Mouse (Mus musculus) gastrocnemius, adult 8-10 months (tissue): ENCODE results near the gene Doc2b. TPM values are rescaled to one million over a fixed set of nuclear protein-coding genes. Genes with fewer than 3 reads are reported as not detected.

Experiments used
- DNase-seq, 2 experiments: peaks; one replicate each; pipeline ENCODE4 v3.0.0; 2022; ENCODE audit warnings: low spot score in 2 of 2
- total RNA-seq, 4 experiments: library from RNA; stranded (reverse); gene quantifications; 2 replicates each; pipeline ENCODE4 v1.2.4; 2022

Doc2b gene
- total RNA-seq, 4 experiments from 2014 or later = 0.41 to 1.4 (median 0.78) TPM

DNA sequence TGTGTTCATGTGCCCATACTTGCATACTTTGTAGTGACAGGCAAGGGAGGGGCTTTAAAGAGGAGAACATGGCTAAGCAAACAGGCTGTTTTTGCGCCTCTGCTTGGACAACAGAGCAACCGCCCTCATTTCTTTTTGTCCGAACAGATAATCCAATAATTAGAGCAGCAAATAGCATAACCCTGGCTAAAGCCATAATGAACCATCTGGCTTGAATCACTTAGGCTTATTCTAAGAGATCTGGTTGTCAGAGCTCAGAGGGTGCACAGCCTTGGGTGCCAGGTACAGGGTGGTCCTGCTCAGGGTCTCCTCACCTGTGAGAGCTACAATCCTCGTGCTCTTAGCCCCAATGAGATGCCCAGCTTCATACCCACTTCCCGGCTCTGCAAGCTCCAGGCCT is 2.5 kb downstream of the Doc2b start:
- no peak for DNase-seq

DNA sequence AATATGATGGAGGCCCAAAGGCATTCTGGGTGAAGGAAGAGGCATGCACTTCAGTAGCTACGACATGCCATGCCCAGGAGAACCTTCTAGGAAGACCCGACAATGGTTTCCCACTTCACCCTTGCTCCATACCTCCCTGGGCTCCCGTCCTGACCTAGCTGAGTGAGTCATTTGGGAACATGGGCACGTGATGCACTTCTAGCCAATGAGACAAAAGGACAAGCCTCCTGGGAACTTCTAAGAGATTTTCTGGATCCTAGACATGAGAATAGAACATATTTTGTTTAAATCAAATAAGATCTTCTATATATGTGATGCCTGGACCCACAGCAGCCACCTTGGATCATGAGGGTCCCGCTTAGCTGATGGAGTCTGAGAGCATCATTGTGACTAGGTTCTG is 3.3 kb downstream of the Doc2b start:
- DNase-seq = no peak

DNA sequence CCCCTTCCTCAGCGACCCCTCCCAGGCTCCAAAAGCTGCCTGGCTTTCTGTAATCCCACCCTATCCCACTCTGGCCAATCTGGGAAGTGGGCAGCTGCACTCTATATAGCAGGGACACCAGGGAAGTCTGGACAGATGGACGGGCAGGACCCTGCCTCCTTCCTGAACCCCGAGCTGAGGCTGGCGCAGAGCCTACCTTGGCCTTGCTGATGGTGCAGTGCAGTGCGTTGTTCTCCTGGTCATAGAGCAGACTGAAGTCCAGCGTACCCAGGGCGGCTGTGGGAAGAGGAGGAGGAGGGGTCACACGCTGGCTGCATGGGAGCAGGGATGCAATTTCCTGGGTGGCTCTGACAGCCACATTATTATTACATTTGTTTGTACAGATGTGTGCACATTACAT is 10.0 kb downstream of the Doc2b start:
- DNase-seq = no peak

DNA sequence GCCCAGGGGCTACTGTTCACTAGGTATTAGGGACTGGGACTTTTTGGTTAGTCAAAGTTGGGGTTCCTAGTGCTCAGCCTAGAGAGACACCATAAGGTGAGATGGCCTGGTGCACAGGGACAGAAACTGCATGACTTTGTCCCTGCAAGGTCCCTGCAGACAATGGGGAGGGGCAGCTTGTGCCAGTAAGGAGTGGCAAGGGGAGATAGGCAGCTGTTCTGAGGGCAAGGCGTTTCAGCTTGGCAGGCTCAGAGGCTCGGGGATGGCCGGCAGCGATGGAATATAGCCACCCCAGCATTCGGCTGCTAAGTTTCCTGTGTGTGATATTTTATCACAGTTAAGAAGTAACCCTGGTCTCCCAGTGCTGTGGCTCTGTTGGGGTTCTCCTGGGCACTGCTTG is 12.1 kb downstream of the Doc2b start:
- no peak for DNase-seq

DNA sequence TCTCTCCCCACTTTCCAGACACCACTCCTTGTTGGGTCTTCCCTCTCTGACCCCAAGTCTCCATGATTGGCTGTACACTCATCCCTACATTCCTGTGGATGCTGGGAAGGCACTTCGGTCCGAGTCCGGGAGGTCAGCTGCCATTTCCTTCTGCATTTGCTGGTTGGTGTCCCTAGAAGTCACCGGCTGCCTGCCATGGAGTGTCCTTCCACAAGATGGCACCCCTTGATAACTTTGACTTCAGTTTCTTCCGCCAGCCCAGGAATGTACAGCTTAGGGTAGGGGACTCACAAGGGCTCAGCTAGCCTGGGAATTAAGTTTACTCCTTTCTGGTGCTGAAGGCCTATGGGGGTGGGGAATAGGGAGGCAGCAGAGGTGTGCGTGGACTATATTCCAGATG is 13.9 kb downstream of the Doc2b start:
- peak; percentile 42 to 48 for DNase-seq

DNA sequence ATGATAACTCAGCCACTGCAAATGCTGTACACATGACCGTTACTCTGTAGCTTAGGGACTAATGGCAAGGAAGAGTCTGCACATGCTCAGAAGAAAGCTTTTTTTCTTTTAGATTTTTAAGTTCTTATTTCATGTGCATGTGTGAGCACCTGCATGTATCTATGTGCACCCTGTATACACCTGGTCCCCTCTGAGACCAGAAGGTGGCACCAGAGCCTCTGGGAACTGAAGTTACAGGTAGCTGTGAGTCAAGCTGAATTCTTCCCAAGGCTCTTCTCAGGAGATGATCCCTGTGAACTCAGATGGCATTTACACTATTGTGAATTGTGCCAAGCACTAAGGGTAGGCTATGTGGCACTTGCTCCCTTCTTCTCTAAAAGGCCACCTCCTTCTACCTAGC is 19.9 kb downstream of the Doc2b start:
- DNase-seq = no peak

DNA sequence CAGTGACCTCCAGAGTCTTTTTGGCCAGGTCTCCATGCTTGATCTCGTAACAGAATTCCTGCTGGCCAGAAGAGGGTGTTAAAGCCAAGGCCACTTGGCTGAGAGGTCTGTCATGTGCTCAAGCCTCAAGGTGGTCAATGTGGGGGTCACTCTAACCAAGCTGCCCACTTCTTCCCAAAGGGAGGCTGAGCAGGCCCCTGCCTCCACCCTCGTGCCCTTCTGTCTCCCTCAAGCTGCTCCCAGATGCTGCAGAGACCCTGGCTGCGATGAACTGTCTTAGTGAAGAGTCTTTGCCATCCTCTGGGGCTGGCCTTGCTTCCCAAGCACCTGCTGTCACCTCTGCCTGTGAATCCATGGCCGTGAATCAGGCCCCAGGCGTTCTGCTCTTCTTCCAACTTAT is 23.3 kb downstream of the Doc2b start:
- DNase-seq = no peak

DNA sequence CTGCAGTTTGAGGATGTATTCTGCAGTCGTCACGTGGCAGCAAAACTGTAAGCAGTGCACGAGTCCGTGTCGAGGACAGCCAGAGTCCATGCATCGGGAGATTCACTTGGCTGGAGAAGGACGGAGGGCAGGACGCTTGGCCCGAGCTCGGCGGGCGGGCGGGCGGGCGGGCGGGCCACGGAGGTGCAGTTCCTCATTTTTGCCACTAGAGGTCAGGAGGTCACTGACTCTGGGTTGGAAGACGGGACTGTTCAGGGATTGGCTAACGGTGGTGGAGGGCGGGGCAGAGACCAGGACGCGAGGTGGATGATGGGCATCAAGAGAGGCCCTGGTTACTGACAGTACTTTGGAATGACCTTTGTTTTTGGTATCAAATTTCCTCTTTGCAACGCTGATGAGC is 26.6 kb downstream of the Doc2b start:
- peak; percentile 70 to 81 for DNase-seq

DNA sequence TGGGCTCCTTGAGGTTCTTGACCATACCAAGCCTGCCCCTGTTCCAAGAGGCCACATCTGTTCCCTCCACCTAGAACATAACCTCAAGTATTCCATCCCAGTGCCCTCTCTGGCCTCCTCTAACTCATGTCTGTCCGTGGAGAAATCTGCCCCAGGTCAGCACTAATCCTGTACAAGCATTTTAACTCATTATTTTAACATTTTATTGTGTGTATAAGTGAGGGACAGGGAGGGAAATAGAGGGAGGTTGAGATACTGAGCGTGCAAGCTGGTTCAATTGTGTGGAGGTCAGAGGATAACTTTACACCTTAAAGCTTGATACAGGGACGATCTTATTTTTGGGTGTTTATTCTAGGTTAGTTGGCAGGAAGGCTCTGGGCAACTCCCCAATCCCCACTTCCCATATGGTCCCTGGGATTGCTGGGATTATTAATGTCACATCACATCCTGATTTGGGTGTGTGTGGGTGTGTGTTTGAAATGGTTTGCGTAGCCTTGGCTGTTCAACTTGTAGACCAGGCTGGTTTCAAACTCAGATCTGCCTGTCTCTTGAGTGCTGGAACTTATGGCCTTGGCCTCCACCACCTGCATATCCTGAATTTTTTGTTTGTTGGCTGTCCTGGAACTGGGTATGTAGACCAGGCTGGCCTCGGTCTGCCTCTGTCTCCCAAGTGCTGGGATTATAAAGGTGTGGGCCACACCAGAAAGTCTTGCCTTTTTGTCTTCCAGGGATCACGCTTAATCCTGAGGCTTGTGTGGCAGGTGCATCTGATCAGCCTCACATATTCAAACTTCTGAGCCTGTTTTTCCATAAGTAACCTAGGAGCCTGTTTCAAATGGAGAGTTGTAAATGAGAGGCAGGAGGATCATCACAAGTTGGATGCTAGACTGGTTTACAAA is 27.5 kb downstream of the Doc2b start:
- DNase-seq = no peak

DNA sequence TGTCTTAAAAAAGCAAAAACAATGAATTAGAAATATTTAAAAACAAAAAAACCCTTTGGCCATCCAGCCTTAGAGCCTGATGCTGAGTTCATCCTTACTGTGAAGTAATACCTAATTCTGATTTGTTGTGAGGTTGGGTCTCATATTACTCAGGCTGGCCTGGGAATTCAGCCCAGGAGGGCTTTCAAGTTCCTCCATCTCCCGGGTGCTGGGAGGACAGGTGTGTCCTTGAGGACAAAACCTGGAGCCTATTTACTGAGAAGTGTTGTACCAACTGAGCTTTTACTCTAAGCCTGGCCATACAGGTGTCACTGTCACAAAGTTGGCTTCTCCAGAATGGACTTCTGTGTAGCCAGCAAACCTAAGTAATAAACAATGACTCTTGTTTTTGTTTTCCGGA is 28.8 kb downstream of the Doc2b start:
- peak in 1 of 2 experiments; percentile 47 for DNase-seq

DNA sequence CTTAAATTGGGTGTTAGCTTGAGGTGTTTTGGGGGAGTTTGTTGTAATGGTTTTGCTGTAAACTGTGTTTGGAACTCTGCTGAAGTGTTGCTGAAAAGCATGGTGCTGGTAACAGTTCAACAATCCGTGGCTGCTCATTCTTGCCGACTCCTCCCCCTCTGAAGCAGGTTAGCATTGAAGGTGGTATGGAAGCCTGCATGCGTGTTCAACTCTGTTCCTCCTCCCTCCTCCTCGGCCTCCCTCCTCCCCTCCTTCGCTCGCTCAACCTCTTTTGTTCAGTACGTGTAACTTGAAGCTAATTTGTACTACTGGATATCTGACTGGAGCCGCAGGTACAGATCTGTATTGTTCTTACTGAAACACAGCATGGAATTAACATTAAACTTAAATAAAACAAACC is 30.7 kb downstream of the Doc2b start:
- DNase-seq = no peak

DNA sequence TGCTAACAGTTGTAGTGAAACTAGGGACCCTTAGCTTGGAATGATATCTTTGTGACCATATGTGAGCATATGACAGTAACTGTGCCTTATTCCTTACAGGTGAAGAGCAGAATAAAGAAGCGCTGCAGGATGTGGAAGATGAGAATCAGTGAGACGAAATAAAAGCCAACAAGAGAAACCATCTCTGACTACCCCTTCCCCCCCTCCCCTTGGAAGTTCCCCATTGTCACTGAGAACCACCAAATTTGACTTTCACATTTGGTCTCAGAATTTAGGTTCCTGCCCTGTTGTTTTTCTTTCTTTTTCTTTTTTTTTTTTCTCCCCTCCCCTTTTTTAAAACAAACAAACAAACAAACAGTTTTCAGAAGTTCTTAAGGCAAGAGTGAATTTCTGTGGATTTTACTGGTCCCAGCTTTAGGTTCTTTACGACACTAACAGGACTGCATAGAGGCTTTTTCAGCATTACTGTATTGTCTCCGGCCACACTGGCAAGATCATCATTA is 31.3 kb downstream of the Doc2b start:
- no peak for DNase-seq

DNA sequence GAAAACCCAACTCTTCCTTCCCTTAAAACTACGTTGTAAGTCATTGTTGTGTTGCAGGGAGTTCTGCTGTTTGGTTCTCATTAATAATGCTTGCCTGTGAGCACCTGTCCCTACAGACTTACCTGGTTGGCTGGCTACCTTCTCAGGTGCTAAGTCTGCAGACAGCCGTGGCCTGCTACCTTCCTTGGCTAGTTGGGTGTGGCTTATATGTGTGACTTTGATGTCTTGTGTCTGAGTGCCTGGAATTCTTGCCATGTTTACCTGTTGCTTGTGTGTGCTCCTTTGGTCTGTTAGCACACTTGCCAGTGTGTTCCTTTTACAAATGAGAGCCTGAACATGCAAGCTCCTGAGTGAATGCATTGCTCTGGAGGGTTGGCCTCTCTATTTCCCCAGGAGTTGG is 33.1 kb downstream of the Doc2b start:
- no peak for DNase-seq

DNA sequence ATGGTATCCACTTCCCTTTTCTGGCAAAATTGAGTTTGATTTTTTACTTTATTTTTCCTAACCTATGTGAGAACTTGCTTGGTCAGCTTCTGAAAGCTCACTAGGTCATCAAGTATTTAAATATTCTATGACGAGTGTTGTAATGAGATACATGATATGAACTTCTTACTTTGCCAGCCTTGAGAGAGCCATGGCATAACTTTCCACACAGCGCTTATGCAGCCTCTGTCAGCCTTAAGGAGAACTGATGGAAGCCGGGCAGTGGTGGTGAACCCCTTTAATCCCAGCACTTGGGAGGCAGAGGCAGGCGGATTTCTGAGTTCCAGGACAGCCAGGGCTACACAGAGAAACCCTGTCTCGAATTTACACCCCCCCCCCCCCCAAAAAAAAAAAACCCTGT is 35.1 kb downstream of the Doc2b start:
- no peak for DNase-seq

DNA sequence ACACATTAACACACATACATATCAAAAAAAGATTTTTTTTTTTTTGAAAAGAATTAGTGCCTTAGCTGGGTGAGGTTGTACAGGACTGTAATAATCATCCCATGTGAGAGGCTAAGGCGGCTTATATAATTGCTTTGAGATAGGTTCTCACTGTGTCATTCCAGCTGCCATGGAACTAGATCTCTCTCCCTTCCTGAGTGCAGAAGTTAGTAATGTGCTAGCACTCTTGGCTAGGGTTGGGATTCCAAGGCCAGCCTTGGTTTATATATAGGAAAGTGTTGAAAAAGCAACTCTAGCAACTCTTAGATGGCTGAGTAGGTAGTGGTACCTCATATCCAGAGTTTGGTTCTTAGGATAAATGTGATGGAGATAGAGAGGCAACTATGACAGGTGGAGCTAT is 37.3 kb downstream of the Doc2b start:
- DNase-seq = no peak

DNA sequence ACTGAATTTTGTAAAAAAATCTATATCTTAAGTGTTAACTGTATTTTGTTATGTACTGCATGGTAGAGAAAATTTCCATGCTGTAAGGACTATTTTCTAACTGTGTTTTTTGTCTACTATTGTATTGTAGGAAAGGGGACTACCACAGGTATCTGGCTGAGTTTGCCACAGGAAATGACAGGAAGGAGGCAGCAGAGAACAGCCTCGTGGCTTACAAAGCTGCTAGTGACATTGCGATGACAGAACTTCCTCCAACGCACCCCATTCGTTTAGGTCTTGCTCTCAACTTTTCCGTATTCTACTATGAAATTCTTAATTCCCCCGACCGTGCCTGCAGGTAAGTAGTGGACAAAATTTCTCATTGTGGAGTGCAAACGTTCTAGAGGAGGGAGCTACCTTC is 39.2 kb downstream of the Doc2b start:
- DNase-seq = no peak

DNA sequence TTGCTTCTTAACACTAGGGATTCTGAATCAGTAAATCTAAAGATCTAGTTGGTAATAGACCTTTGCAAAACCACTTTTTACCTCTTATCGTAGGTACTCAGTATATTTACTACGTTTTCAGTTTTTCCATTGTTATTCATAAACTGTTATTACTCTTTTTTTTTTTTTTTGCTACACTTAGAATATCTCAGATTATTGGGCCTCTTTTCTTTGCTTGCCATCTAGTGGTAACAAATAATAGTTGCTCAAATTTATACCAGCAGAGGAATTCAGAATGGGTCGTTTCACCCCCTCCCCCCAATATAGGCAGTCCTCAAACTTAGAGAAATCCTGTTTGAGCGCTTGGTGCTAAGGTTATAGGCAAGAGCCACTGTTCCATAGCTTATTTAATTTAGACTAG is 44.8 kb downstream of the Doc2b start:
- DNase-seq = no peak

DNA sequence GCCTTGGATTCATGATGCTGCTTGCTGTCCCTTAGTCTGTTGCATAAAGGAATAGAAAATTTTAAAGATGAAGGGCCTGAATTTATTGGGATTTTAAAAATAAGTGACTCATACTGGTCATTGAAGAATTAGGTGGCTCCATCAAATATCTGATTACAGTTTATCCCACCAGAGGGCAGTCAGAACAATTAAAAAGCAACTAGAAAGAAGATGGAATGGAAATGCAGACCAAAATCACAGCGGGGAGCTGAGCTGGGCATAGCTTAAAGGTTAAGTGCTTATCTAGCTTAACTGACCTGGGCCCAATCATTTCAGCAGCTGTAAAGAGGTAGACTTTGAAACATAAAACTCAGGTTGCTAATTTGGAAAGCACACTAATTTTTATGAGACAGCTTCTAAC is 45.3 kb downstream of the Doc2b start:
- no peak for DNase-seq

DNA sequence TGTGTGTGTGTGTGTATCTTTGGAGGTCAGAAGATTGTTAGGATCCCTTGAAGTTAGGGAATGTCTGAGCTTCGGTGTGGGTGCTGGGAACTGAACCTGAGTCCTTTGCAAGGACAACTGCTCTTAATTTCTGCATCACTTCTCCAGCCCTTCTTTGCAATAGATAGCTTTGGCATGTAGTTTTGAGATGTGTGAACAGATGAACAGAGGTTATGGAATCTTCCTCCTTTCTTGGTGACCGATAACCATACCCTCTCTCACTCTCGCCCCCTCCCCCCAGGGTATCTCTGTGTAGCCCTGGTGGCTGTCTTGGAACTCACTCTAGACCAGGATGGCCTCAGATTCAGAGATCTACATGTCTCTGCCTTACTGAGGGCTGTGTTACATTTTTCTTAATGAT is 51.1 kb downstream of the Doc2b start:
- DNase-seq = no peak

DNA sequence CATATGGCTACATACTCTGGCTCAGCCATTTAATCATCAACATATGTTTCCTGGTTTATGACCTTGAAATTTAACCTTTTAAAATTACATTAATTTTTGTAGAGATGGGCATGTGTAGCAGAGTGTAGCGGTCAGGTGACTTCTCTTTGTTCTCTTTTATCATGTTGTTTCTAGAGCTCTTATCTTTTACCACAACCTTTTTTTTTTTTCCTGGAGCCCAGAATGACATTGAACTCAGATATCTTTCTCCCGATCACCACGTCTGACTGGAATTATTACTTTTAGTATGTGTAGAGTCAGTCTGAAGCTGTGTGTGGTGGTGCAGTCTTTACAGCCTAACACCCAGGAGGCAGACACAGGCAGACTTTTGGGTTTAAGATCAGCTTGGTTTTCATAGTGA is 54.2 kb downstream of the Doc2b start:
- DNase-seq = no peak

DNA sequence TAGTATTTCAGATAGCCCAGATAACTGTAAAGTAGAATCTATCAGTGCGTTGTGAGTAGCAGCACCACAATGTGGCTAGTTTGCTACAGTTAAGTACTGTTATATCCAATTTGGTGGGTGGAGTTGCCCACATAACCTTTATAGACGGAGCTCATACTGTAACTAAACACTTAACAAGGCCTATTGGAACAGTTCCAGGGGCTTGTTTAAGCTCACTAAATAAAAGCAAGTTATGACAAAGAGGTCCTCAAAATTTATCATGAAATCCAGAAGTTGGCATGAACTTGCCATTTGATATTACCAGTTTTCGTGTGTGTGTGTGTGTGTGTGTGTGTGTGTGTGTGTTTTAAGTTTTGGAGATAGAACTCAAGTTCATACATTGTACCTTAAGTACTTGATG is 55.6 kb downstream of the Doc2b start:
- no peak for DNase-seq

DNA sequence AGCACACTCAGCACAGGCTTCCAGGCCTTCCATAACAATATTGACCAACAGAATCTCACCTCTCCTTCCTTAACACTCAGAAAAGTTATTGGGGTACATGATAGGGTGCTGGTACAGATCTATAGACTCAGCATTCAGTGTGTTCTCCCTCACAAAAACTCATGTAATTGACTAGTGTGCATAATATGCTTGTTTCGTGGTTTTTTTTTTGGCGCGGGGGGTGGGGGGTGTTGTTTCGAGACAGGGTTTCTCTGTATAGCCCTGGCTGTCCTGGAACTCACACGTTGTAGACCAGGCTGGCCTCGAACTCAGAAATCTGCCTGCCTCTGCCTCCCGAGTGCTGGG is 57.4 kb downstream of the Doc2b start:
- no peak for DNase-seq

DNA sequence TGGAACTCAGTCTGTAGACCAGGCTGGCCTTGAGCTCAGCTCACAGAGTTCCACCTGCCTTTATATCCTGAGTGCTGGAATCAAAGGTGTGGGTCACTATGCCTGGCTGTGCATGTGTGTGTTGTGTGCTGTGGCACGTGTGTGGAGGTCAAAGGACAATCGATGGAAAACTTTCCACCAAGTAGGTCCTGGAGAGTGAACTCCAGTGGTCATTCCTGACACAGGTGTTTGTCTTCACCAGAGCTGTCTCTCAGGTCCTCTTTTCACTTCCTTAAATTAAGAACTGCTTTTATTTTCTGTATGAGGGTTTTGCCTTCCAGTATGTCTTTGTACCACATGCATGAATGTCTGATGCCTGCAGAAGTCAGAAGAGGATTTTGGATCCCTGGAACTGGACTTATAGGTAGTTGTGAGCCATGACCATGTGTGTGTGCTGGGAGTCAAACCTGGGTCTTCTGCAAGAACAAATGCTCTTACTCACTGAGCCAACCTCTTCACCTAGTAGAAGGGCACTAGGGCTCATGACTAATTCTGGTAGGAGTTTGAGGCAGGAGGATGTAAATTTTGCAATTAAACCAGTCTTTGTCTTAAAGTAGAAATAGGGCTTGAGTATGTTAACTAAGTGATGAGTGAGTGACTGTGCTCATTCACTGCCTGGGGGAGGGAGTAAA is 57.9 kb downstream of the Doc2b start:
- no peak for DNase-seq
